Mouse (Mus musculus) CH12.LX (cell line): ENCODE data around the gene Mtx1. TPM values are rescaled to one million over a fixed set of nuclear protein-coding genes. Genes with fewer than 3 reads are reported as not detected.

Experiments
- DNase-seq: peaks from one replicate; pipeline ENCODE4 v3.0.0-alpha.2; 2013; ENCODE audit errors: extremely low read depth
- H3K27ac ChIP-seq: 2 replicates; pipeline ENCODE4 v1.5.1; 2012; ENCODE audit warnings: low read depth, mild to moderate bottlenecking, control low read depth, moderate library complexity; ENCODE audit not compliant: insufficient read depth
- H3K27me3 ChIP-seq: replicated peaks from 2 replicates; pipeline ENCODE3; 2012; ENCODE audit warnings: inconsistent platforms
- H3K36me3 ChIP-seq, 2 experiments: replicated peaks in 1 of 2; 2 replicates each; pipeline versions ENCODE3 to v1.6.1; 2012; ENCODE audit warnings: inconsistent platforms in 1 of 2, low read length in 1 of 2, mild to moderate bottlenecking in 1 of 2, mixed read lengths in 1 of 2, moderate library complexity in 1 of 2; ENCODE audit not compliant: control insufficient read depth in 1 of 2, insufficient read depth in 1 of 2
- H3K4me1 ChIP-seq, 2 experiments: 2 replicates each; pipeline ENCODE4 v1.6.1; 2012; ENCODE audit warnings: inconsistent platforms in 1 of 2, moderate library complexity in 1 of 2; ENCODE audit not compliant: insufficient read depth in 2 of 2, control insufficient read depth in 1 of 2
- H3K4me2 ChIP-seq: 2 replicates; pipeline ENCODE4 v1.6.1; 2012; ENCODE audit warnings: low read depth, mild to moderate bottlenecking, control low read depth; ENCODE audit not compliant: poor library complexity, insufficient read depth, severe bottlenecking
- H3K4me3 ChIP-seq, 3 experiments: fragments of 150-350 bp in 1 of 3; sonication (generic) in 1 of 3; replicated peaks in 1 of 3; 2 replicates each; pipeline versions ENCODE3 to v1.5.1; 2011 to 2012; ENCODE audit warnings: low read depth in 2 of 3, low read length in 2 of 3, mild to moderate bottlenecking in 2 of 3, moderate library complexity in 2 of 3, control low read depth in 1 of 3, improper control_type of control experiment in 1 of 3, inconsistent platforms in 1 of 3, mixed read lengths in 1 of 3; ENCODE audit not compliant: poor library complexity in 1 of 3
- H3K79me2 ChIP-seq: replicated peaks from 2 replicates; pipeline ENCODE4 v1.6.1; 2012; ENCODE audit warnings: mild to moderate bottlenecking, moderate library complexity; ENCODE audit not compliant: control insufficient read depth, poor library complexity, insufficient read depth, severe bottlenecking; ENCODE audit errors: extremely low read depth
- H3K9ac ChIP-seq: 2 replicates; pipeline ENCODE4 v1.6.1; 2012; ENCODE audit warnings: low read depth, mild to moderate bottlenecking, control low read depth, moderate library complexity; ENCODE audit not compliant: insufficient read depth
- H3K9me3 ChIP-seq: replicated peaks from 2 replicates; pipeline ENCODE3; 2012; ENCODE audit warnings: low read length, inconsistent platforms, mixed read lengths
- BHLHE40 ChIP-seq: IDR thresholded peaks from 2 replicates; pipeline ENCODE4 v1.6.1; 2011; ENCODE audit warnings: mild to moderate bottlenecking, low read depth, low read length, improper control_type of control experiment
- CHD2 ChIP-seq: IDR thresholded peaks from 2 replicates; pipeline ENCODE4 v1.6.1; 2011; ENCODE audit warnings: low read length, improper control_type of control experiment
- CTCF ChIP-seq, 2 experiments: IDR thresholded peaks in 1 of 2; conservative IDR thresholded peaks in 1 of 2; 2 replicates each; pipeline ENCODE4 v1.5.1; 2011 to 2012; ENCODE audit warnings: low read depth in 2 of 2, low read length in 2 of 2, improper control_type of control experiment in 1 of 2, inconsistent platforms in 1 of 2, mild to moderate bottlenecking in 1 of 2, moderate library complexity in 1 of 2
- ELF1 ChIP-seq: IDR thresholded peaks from 2 replicates; pipeline ENCODE4 v1.6.1; 2014; ENCODE audit warnings: low read depth, mild to moderate bottlenecking, inconsistent platforms, low read length, improper control_type of control experiment
- EP300 ChIP-seq: IDR thresholded peaks from 2 replicates; pipeline ENCODE4 v1.6.1; 2011; ENCODE audit warnings: low read length, improper control_type of control experiment
- ETS1 ChIP-seq: conservative IDR thresholded peaks from 2 replicates; pipeline ENCODE4 v1.6.1; 2012; ENCODE audit warnings: low read depth, mild to moderate bottlenecking, inconsistent platforms, low read length, improper control_type of control experiment, moderate library complexity
- GABPA ChIP-seq: IDR thresholded peaks from 2 replicates; pipeline ENCODE4 v1.6.1; 2012; ENCODE audit warnings: low read depth, low read length, improper control_type of control experiment, inconsistent platforms; ENCODE audit not compliant: insufficient replicate concordance
- HCFC1 ChIP-seq: IDR thresholded peaks from 2 replicates; pipeline ENCODE4 v1.6.1; 2012; ENCODE audit warnings: low read depth, mild to moderate bottlenecking, inconsistent platforms, low read length, improper control_type of control experiment
- IRF4 ChIP-seq: IDR thresholded peaks from 2 replicates; pipeline ENCODE4 v1.6.1; 2014; ENCODE audit warnings: low read depth, mild to moderate bottlenecking, inconsistent platforms, low read length, improper control_type of control experiment
- KAT2A ChIP-seq: IDR thresholded peaks from 2 replicates; pipeline ENCODE4 v1.6.1; 2012; ENCODE audit warnings: low read length, improper control_type of control experiment, inconsistent platforms; ENCODE audit not compliant: insufficient replicate concordance
- MAFK ChIP-seq: IDR thresholded peaks from 2 replicates; pipeline ENCODE4 v1.6.1; 2011; ENCODE audit warnings: low read length, improper control_type of control experiment; ENCODE audit not compliant: insufficient replicate concordance
- MAX ChIP-seq: IDR thresholded peaks from 2 replicates; pipeline ENCODE4 v1.6.1; 2011; ENCODE audit warnings: low read length, improper control_type of control experiment
- MAZ ChIP-seq: IDR thresholded peaks from 2 replicates; pipeline ENCODE4 v1.6.1; 2012; ENCODE audit warnings: low read depth, mild to moderate bottlenecking, inconsistent platforms, low read length, improper control_type of control experiment, moderate library complexity
- MXI1 ChIP-seq: IDR thresholded peaks from 2 replicates; pipeline ENCODE4 v1.6.1; 2011; ENCODE audit warnings: mild to moderate bottlenecking, low read depth, low read length, improper control_type of control experiment
- MYC ChIP-seq: IDR thresholded peaks from 2 replicates; pipeline ENCODE4 v1.6.1; 2011; ENCODE audit warnings: low read depth, mild to moderate bottlenecking, improper control_type of control experiment, low read length
- NELFE ChIP-seq: IDR thresholded peaks from 2 replicates; pipeline ENCODE4 v1.6.1; 2011; ENCODE audit warnings: low read depth, low read length, improper control_type of control experiment
- NRF1 ChIP-seq: IDR thresholded peaks from 2 replicates; pipeline ENCODE4 v1.6.1; 2014; ENCODE audit warnings: low read depth, mild to moderate bottlenecking, inconsistent platforms, low read length, improper control_type of control experiment, moderate library complexity
- PAX5 ChIP-seq: IDR thresholded peaks from 2 replicates; pipeline ENCODE4 v1.6.1; 2012; ENCODE audit warnings: low read length, inconsistent platforms, mixed read lengths
- POLR2A ChIP-seq: IDR thresholded peaks from 2 replicates; pipeline ENCODE4 v1.6.1; 2011; ENCODE audit warnings: low read depth, mild to moderate bottlenecking, improper control_type of control experiment, low read length
- POLR2AphosphoS2 ChIP-seq: IDR thresholded peaks from 2 replicates; pipeline ENCODE4 v1.6.1; 2011; ENCODE audit warnings: low read depth, low read length, improper control_type of control experiment
- RCOR1 ChIP-seq: conservative IDR thresholded peaks from 2 replicates; pipeline ENCODE4 v1.6.1; 2012; ENCODE audit warnings: low read depth, mild to moderate bottlenecking, inconsistent platforms, low read length, improper control_type of control experiment
- SIN3A ChIP-seq: IDR thresholded peaks from 2 replicates; pipeline ENCODE4 v1.6.1; 2012; ENCODE audit warnings: low read length, improper control_type of control experiment, inconsistent platforms
- SMC3 ChIP-seq: IDR thresholded peaks from 2 replicates; pipeline ENCODE4 v1.6.1; 2011; ENCODE audit warnings: low read depth, low read length, improper control_type of control experiment
- TCF12 ChIP-seq: IDR thresholded peaks from 2 replicates; pipeline ENCODE4 v1.6.1; 2014; ENCODE audit warnings: low read depth, mild to moderate bottlenecking, inconsistent platforms, low read length, improper control_type of control experiment
- UBTF ChIP-seq: IDR thresholded peaks from 2 replicates; pipeline ENCODE4 v1.6.1; 2012; ENCODE audit warnings: low read depth, mild to moderate bottlenecking, inconsistent platforms, low read length, improper control_type of control experiment, moderate library complexity
- USF1 ChIP-seq: IDR thresholded peaks from 2 replicates; pipeline ENCODE4 v1.6.1; 2014; ENCODE audit warnings: low read depth, mild to moderate bottlenecking, inconsistent platforms, low read length, improper control_type of control experiment
- ZC3H11A ChIP-seq: IDR thresholded peaks from 2 replicates; pipeline ENCODE4 v1.6.1; 2012; ENCODE audit warnings: low read depth, mild to moderate bottlenecking, inconsistent platforms, low read length, improper control_type of control experiment
- ZKSCAN1 ChIP-seq: IDR thresholded peaks from 2 replicates; pipeline ENCODE4 v1.6.1; 2012; ENCODE audit warnings: low read depth, inconsistent platforms, low read length, improper control_type of control experiment, borderline replicate concordance
- ZMIZ1 ChIP-seq: IDR thresholded peaks from 2 replicates; pipeline ENCODE4 v1.6.1; 2012; ENCODE audit warnings: low read depth, mild to moderate bottlenecking, inconsistent platforms, low read length, improper control_type of control experiment
- ZNF384 ChIP-seq: IDR thresholded peaks from 2 replicates; pipeline ENCODE4 v1.6.1; 2012; ENCODE audit warnings: low read depth, low read length, improper control_type of control experiment, inconsistent platforms
- dilution Hi-C: fragments of 300-500 bp; cut with MboI; formaldehyde crosslinking; loops from 2 replicates; pipeline ENCODE4 v1.14.3; 2020; ENCODE audit warnings: low sequenced_read_pairs; ENCODE audit not compliant: extremely low pct_unique_long_range_greater_than_20kb, extremely low pct_ligation_motif_present
- in situ Hi-C: fragments of 300-500 bp; cut with MboI; formaldehyde crosslinking; loops from 3 replicates; pipeline ENCODE4 v1.14.3; 2019; ENCODE audit warnings: low sequenced_read_pairs, low pct_ligation_motif_present, low pct_unique_long_range_greater_than_20kb, mixed read lengths
- polyA plus RNA-seq: library from polyadenylated mRNA; unstranded; fragments of >175 nt; gene quantifications from 2 replicates; pipeline ENCODE4 v1.2.1, GENCODE M21; 2012; ENCODE audit warnings: low read depth; ENCODE audit not compliant: insufficient read length
- total RNA-seq, 2 experiments: library from RNA; depleted of rRNA; stranded (reverse); fragments of 300-350 nt in 1 of 2; fragments of >200 nt in 1 of 2; gene quantifications; 2 replicates each; pipeline ENCODE4 v1.2.3; 2012 to 2014

Gene Mtx1
- total and polyA plus RNA-seq, 3 experiments: 162 to 299 (median 205) TPM

GRCm38 (mm10) chr3:89254994-89255393, 28.1 kb upstream of the Mtx1 start:
- TF ChIP-seq ZKSCAN1 (no peak), POLR2AphosphoS2 (no peak), SIN3A (no peak), PAX5 (no peak), MAFK (no peak), RCOR1 (no peak), MAX (no peak), ZMIZ1 (no peak), MYC (no peak)
- Histone ChIP-seq H3K36me3 (no peaks in the 10 kb centered on the region), H3K4me2 (no peak overlapping the region), H3K27ac (no peak overlapping the region), H3K4me3 (no peak overlapping the region), H3K4me1 (peaks cover 15 to 34% of the 10 kb centered on the region in 2 experiments), H3K9ac (no peak overlapping the region), H3K79me2 (no peaks in the 10 kb centered on the region), H3K27me3 (peaks cover 2% of the 10 kb centered on the region), H3K9me3 (peaks cover 5% of the 10 kb centered on the region)
- dilution Hi-C loops: no loop called here
- DNase-seq: no peak
- in situ Hi-C loops: no loop called here

DNA sequence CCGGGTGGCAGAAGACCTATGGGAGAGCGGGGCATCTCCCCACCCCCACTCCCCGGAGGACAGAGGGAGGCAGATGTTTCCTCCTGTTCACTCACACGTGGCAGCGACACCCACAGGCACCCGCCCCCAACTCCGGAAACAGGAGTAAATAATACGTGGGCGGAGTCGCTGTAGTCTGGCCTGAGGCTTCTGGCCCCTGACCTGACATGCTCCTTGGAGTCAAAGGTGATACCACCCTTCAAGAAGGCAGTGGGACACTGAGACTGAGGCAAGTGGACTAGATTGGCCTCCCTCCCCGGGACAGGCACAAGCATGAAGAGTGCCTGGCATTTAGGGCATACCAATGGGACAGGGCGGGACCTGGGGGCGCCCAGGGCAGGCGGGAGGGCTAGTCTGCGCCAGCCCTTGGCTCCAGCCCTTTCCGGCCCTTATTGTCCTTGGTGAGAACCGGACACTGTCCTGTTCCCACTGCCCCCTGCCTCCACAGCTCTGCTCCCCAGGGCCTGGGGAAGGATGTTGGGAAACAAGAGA, 24.5 kb upstream of the Mtx1 start:
- peak overlapping the region; percentile 62 to 66 (median 63) for H3K4me3 ChIP-seq
- in situ Hi-C loops (no loop called here), dilution Hi-C loops (no loop called here)
- H3K9me3 ChIP-seq: peaks cover 5% of the 10 kb centered on the region
- H3K4me2 ChIP-seq: peak overlapping the region; percentile 94
- H3K4me1 ChIP-seq: peaks cover 10 to 47% of the 10 kb centered on the region in 2 experiments
- peak overlapping the region; percentile 52 for H3K9ac ChIP-seq
- H3K36me3 ChIP-seq: peaks cover 14 to 24% of the 10 kb centered on the region in 2 experiments
- peak; percentile 54; the same call in 1 of the 2 replicates for TF ChIP-seq RCOR1
- peak; percentile 94 for TF ChIP-seq CHD2
- TF ChIP-seq NRF1: peak; percentile 40; the same call in 1 of the 2 replicates
- TF ChIP-seq SMC3: no peak
- TF ChIP-seq ETS1: peak; percentile 70
- peak; percentile 92 for TF ChIP-seq TCF12
- TF ChIP-seq CTCF (conservative IDR thresholded peaks at IDR 0.05 in 1 of 2, IDR thresholded peaks at IDR 0.05 in 1 of 2; ENCODE audit: low read depth in 2 of 2, low read length in 2 of 2): peak in 1 of 2 experiments; percentile 25; a peak in 2 of 4 replicates
- TF ChIP-seq KAT2A: no peak
- no peak for TF ChIP-seq POLR2AphosphoS2
- TF ChIP-seq MAZ: 0 out of 2 replicates have a peak, but pooled peaks have one; percentile 60
- TF ChIP-seq IRF4: peak; percentile 70
- no peak for TF ChIP-seq ZC3H11A
- TF ChIP-seq MYC: peak; percentile 92
- TF ChIP-seq SIN3A: peak; percentile 93
- TF ChIP-seq MXI1: peak; percentile 97
- TF ChIP-seq UBTF: 0 out of 2 replicates have a peak, but pooled peaks have one; percentile 10
- peak; percentile 91 for TF ChIP-seq MAX
- no peak for TF ChIP-seq ZNF384
- peak; percentile 74 for TF ChIP-seq ELF1
- TF ChIP-seq HCFC1: peak; percentile 47
- TF ChIP-seq BHLHE40: peak; percentile 87
- 0 out of 2 replicates have a peak, but pooled peaks have one; percentile 40 for TF ChIP-seq NELFE
- TF ChIP-seq USF1: no peak; the same call in 1 of the 2 replicates
- peak; percentile 58; the same call in 1 of the 2 replicates for TF ChIP-seq POLR2A
- TF ChIP-seq GABPA: no peak
- peak; percentile 65 for TF ChIP-seq EP300
- H3K27ac ChIP-seq: peak overlapping the region; percentile 52; the same call in 1 of the 2 replicates
- no peaks in the 10 kb centered on the region for H3K27me3 ChIP-seq
- H3K79me2 ChIP-seq: peaks cover 17% of the 10 kb centered on the region
- DNase-seq: peak; percentile 90
